Mouse (Mus musculus) stomach, postnatal 0 days (tissue): ENCODE measurements around the gene Jmy.

Experiments used
- CTCF ChIP-seq: IDR thresholded peaks from 2 replicates; pipeline ENCODE4 v1.5.1; 2016; ENCODE audit warnings: antibody characterized with exemption, low read depth, mild to moderate bottlenecking, moderate library complexity
- EP300 ChIP-seq: optimal IDR thresholded peaks from 2 replicates; pipeline ENCODE3; 2016; ENCODE audit warnings: antibody characterized with exemption

DNA sequence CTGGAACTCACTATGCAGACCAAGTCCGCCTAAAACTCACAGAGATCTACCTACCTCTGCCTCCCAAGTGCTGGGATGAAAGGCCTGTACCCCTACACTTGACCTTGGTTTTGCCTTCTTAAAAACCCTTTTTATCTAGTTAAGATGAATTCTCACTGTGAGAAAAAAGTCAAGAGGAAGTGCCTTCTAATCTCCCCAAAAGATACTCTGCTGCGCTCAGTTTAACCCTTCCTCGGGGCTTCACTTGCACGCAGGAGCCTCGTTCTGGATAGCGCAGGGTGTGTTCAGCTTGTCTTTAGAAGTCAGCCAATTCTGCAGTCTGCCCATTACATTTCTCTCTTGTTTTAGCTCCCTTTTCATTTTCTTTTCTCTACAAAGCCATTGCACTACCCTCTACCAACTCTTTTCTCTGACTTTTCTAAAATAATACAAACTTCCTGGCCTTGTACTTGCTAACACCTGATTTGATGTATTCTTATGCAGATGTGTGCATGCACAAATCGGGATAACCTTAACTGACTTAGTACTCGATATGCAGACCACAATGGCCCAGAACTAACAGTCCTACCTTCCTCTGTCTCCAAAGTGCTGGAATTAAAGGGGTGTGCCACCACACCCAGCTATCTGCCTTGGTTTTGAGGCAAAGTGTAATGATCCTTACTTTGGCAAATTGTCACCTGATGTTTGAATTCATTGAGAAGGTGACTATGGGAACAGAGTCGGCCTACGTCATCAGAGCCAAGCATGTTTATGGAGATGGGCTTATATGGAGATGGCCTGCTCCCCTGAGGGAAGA, 14.6 kb upstream of the Jmy start:
- no peak for TF ChIP-seq CTCF
- TF ChIP-seq EP300 = no peak
